Mouse (Mus musculus) monocyte, adult 5-6 weeks (primary cell): Measurements from ENCODE around the gene Gm49337. TPM values are rescaled to one million over a fixed set of nuclear protein-coding genes. Genes with fewer than 3 reads are reported as not detected.
A peak's percentile ranks its signal among the peaks of the same experiment; 100 is the strongest.
"Not testable (repeated sequence)": the region's sequence is repeated elsewhere in the genome, so short reads cannot be mapped to it uniquely, and the experiment has no call there.

Experiments used
- ATAC-seq: fragments of 153-309, 156-312 bp; replicated peaks from 2 replicates; pipeline ENCODE4 v1.8.0; 2017; ENCODE audit warnings: mild to moderate bottlenecking; ENCODE audit not compliant: low TSS enrichment, insufficient number of reproducible peaks, severe bottlenecking, poor library complexity, low FRiP score
- total RNA-seq: library from RNA; stranded (forward); fragments of 200-1000, 200-491, 200-594 nt; gene quantifications from 3 replicates; pipeline ENCODE4 v1.2.3, GENCODE M21; 2017

Gm49337 gene
- total RNA-seq, 1 experiment from 2014 or later = 0.76 TPM

- no peak for ATAC-seq
Measured at GRCm38 (mm10) chr4:116192286-116192835, 19.2 kb downstream of the Gm49337 start.

- no peak for ATAC-seq
Measured at GRCm38 (mm10) chr4:116193583-116194383, 20.6 kb downstream of the Gm49337 start.

- no peak for ATAC-seq
Measured at GRCm38 (mm10) chr4:116198422-116198821, 25.2 kb downstream of the Gm49337 start.

- no peak for ATAC-seq
Measured at GRCm38 (mm10) chr4:116204422-116204821, 31.2 kb downstream of the Gm49337 start.

GRCm38 (mm10) chr4:116206531-116206930 is 33.3 kb downstream of the Gm49337 start:
- no peak for ATAC-seq

GRCm38 (mm10) chr4:116208891-116209290 is 35.7 kb downstream of the Gm49337 start:
- ATAC-seq = no peak

- ATAC-seq = no peak
Measured at GRCm38 (mm10) chr4:116215895-116216605, 42.9 kb downstream of the Gm49337 start.

GRCm38 (mm10) chr4:116217046-116217445 is 43.9 kb downstream of the Gm49337 start:
- no peak for ATAC-seq

GRCm38 (mm10) chr4:116217661-116218060 is 44.5 kb downstream of the Gm49337 start:
- ATAC-seq = not testable (repeated sequence)

GRCm38 (mm10) chr4:116219056-116219455 is 45.9 kb downstream of the Gm49337 start:
- ATAC-seq = no peak

- no peak for ATAC-seq
Measured at GRCm38 (mm10) chr4:116220071-116220650, 47.0 kb downstream of the Gm49337 start.

- 0 out of 2 replicates have a peak, but pooled peaks have one; percentile 5 for ATAC-seq
Measured at GRCm38 (mm10) chr4:116220780-116221139, 47.6 kb downstream of the Gm49337 start.

- peak; percentile 99 for ATAC-seq
Measured at GRCm38 (mm10) chr4:116221140-116221851, 48.1 kb downstream of the Gm49337 start, which contains the start of gene Pik3r3. Gene Pik3r3 (plus strand): TSS chr4:116221618.

- ATAC-seq = no peak
Measured at GRCm38 (mm10) chr4:116221996-116222842, 49.0 kb downstream of the Gm49337 start.

- no peak for ATAC-seq
Measured at GRCm38 (mm10) chr4:116222843-116223119, 49.6 kb downstream of the Gm49337 start.

GRCm38 (mm10) chr4:116243377-116243776 is 70.2 kb downstream of the Gm49337 start:
- no peak for ATAC-seq

GRCm38 (mm10) chr4:116244240-116244639 is 71.1 kb downstream of the Gm49337 start:
- ATAC-seq = no peak

GRCm38 (mm10) chr4:116245926-116246325 is 72.7 kb downstream of the Gm49337 start:
- ATAC-seq = not testable (repeated sequence)
